Mouse (Mus musculus): ENCODE measurements around the gene Btbd7.

Btbd7 gene

DNA sequence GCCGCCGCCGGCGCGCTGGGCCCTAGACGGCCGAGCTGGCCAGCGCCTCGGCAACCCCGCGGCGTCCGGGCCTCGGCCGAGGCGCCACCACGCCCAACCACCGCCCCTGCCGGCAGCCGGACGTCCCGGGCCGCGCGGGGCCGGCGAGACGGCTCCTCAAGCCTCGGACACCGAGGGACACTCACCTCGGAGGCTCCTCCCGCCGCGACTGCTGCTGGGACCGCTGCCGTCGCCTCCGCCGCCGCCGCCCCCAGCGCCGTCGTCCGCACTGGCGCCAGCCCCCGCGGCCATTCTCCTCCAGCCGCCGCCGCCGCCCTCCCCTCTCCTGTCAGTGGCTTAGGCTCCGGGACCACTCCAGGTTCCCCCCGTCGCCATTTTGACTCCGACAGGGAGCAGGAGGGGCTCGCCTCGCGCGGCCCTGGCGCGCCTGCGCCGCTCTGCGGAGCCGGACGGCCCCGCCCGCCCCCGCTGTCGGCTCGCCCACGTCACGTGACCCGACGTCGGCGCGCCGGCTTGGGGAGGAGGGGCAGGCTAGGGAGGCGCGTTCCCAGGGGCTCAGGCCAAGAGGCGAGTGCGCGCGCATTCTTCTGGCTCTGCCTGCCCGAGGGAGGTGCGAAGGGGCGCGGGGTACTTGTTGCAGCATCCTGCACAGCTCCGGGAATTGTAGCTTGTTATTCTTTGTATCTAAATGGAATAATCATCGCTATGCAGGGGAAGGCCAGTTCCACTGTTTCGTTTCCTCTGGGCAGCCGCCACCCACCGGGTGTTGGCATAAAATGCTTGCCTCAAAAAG, at the start of gene Btbd7:
Btbd7 (minus strand) TSS at position 441 of the 793 bp plus-strand sequence.
- peak; percentile 94 for DNase-seq (ENCODE audit: low spot score)

- DNase-seq (ENCODE audit: low spot score) = no peak
These were observed 37.8 kb upstream of the Btbd7 start for GRCm38 (mm10) chr12:102916073-102916472.

DNA sequence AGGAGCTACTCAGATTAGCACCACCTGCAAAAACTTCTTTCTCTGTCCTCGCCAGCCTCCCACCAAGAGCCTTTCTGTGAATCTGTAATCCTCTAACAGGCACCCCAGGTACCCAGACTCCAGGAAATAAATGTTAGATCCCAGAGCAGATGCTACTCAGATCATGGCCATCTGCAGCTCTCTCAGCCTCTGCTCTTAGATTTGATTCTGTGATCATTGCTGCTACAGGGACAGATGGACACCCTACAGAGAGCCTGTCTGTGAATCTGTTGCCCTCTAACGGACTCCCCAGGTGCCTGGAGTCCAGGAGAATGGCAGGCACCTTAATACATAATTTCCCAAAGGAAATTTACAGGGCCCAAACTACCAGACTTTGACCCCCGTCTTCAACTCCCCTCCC, 29.9 kb upstream of the Btbd7 start:
- DNase-seq (ENCODE audit: low spot score) = no peak

GRCm38 (mm10) chr12:102899091-102899490, 20.8 kb upstream of the Btbd7 start, which contains the start of gene Cox8c:
Gene Cox8c (plus strand): TSS chr12:102899316.
- DNase-seq (ENCODE audit: low spot score) = no peak

DNA sequence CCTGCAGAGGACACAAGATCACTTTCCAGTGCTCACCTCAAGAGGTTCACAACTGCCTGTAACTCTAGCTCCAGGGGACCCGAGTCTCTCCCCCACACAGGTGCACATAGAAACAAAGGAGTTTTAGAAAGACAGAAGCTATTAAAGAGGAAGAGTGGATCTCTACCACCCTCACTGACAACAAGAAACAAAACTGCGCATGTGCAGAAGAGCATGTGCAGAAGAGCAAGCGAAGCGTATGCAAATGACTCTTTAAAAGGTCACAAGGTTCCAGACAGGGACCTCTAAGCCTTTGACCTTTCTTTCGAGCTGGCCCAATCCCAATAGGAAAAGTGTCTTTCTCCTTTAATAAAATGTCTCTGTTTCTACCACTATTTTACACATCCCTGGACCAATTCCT, 10.3 kb upstream of the Btbd7 start:
- DNase-seq (ENCODE audit: low spot score) = no peak

GRCm38 (mm10) chr12:102887366-102887765, 9.1 kb upstream of the Btbd7 start:
- DNase-seq (ENCODE audit: low spot score) = no peak

- DNase-seq (ENCODE audit: low spot score) = no peak
These were observed 7.5 kb upstream of the Btbd7 start for GRCm38 (mm10) chr12:102885735-102886134.

DNA sequence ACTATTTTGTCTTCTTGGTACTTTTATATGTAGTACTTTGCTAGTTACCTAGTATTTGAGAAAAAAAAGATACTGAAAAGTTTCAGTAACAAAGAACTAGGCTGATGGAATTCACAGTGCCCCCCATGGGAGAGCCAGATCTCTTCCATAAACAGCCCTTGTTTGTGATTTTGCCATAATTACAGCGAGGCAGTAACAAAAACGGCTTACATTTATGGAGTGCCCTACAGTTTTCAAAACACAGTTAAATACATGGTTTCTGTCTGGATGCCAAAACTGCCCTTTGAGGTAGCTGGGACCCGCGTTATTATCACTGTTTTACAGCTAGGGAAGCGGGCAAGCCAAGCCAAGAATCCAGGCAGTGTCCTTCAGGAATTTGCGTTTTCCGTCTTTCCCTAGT, 630 bp upstream of the Btbd7 start:
- DNase-seq (ENCODE audit: low spot score) = no peak

GRCm38 (mm10) chr12:102877301-102878030, 805 bp downstream of the Btbd7 start:
- DNase-seq (ENCODE audit: low spot score) = peak; percentile 21

DNA sequence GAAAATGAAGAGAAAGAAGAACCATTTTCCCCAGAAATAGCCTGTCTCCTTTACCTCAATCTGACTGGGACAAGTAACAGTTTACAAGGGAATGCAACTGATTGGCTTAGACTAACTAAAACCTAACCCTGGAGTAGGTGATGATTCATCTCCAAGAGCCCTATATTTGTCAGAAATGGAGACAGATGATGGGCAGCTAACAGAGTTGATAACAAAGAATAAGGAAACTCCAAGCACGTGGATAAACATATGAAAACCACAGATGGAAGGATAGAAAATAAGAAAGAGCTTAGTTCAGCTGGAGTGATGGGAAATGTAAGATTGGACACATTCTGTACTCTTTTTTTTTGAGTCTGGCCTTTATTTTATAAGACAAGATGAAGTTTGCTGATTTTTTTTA, 7.7 kb downstream of the Btbd7 start:
- DNase-seq (ENCODE audit: low spot score) = no peak

- DNase-seq (ENCODE audit: low spot score) = no peak
These were observed 8.5 kb downstream of the Btbd7 start for GRCm38 (mm10) chr12:102869802-102870201.

GRCm38 (mm10) chr12:102860806-102861205, 17.5 kb downstream of the Btbd7 start:
- no peak for DNase-seq (ENCODE audit: low spot score)

DNA sequence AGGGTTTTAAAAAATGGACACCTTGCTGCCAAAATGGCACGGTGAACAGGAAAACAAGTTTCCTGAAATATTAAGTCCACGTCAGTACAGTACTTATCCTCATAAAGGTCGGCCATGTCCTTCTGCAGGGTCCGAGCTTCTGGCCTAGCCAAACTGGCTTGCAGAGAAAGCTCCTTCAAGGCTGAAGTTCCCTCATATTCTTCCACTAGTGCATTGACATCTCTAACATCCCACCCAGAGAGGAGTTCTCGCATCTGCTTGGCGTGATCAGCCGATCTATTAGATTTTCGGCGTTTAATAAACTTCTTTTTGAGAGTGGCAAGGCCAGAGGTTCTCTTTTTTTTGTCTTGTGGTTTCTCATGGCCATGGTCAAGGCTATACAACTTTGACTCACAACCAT, 40.0 kb downstream of the Btbd7 start:
- peak; percentile 9 for DNase-seq (ENCODE audit: low spot score)

DNA sequence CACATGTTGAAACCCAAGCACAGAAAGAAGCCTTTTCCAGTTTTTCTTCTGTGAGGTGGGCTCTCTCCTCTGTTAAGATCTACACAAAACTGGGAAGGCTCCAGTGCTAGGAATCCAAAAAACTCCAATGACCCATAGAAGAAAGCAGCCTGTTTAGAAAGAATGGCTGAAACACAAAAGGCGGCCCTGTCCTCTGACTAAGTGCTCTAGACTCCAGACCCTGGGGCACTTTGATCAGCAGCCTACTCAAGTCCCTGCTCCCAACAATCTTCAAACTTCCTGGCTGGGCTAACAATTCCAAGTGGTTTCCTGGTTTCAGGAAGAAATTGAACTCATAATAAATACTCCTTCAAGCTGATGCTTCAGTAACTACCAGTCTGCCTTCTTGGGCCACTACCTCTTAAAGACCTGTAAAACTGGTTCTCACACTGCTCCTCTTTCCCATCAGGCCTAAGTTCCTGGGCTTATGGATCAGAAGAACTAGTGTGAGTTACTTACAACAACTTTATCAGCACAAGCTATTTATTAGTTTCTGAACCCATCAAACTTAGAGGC, 45.4 kb downstream of the Btbd7 start:
- no peak for DNase-seq (ENCODE audit: low spot score)

DNA sequence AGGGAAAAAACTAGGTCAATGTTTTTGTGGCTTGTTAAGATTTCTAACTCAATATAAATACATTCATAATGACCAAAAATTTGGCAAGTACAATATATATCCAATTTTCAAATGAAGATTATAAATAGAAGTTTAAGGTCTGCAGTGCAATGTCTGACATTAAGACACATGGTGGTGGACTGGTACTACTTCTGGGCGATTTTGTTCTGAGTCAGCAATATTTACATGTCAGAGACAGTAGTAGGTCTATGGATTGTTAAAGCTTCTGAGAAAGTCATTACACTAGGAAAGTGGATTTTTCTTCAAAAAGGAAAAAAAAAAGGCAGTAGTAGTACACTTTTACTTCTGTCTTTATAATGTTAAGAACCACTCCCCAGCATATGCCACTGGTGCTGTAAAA, 46.4 kb downstream of the Btbd7 start:
- no peak for DNase-seq (ENCODE audit: low spot score)

- DNase-seq (ENCODE audit: low spot score) = no peak
These were observed 51.2 kb downstream of the Btbd7 start for GRCm38 (mm10) chr12:102827119-102827518.

DNA sequence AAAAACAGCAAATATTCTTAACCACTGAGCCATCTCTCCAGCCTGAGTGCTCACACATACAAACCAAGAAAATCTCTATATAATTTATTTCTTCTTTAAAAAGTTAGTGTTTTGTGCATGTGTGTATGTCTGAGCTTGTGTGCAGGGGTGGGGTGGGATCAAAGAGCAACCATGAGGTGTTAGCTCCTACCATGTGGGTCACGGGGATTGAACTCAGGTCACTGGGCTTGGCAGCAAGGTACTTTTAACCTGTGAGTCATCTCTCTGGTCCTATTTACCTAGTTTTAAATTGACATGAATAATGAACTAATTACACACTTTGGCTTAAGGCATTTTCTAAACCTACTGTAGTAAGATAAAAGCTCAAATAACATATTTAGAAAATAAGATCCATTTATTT, 51.9 kb downstream of the Btbd7 start:
- no peak for DNase-seq (ENCODE audit: low spot score)

- DNase-seq (ENCODE audit: low spot score) = no peak
These were observed 63.4 kb downstream of the Btbd7 start for GRCm38 (mm10) chr12:102814858-102815257.

GRCm38 (mm10) chr12:102799528-102799927, 78.7 kb downstream of the Btbd7 start:
- no peak for DNase-seq (ENCODE audit: low spot score)

DNA sequence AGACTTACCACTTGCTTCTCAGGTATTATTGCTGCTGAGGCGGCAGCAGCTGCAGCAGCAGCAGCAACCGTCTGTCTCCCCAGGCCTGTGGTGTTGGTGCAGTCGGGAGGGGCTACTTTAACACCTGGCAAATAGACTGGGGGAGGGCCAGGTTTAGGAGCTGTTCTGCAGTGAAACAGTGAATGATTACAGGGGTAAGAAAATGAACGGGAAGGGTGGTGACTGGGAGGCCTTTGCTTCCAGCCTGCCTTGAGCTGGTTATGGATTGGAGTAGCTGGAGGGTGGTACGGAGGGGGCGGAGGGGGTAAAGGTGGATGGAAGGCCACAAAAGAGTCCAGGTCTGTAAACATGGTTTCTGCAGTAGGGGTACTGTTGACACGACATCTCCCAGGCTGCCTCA, 90.3 kb downstream of the Btbd7 start:
- no peak for DNase-seq (ENCODE audit: low spot score)

DNA sequence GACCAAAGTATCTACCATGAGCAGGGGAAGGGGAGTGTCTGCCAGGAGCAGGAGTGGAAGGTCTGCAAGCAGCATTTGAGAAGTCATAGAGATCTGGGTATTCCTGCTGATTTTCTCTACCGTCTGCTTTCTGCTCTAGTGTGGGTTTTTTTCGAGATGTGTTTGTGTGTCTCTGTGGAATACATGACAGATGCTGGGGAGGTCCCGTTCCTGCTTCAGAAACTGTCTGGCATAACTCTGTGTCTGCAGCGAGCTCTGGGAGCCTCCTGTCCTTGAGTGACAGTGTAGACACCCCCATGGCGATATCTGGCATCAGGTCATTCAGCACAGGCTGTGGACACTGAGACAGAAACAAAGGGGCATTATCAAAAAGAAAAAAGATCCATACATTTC, 92.7 kb downstream of the Btbd7 start:
- no peak for DNase-seq (ENCODE audit: low spot score)

DNA sequence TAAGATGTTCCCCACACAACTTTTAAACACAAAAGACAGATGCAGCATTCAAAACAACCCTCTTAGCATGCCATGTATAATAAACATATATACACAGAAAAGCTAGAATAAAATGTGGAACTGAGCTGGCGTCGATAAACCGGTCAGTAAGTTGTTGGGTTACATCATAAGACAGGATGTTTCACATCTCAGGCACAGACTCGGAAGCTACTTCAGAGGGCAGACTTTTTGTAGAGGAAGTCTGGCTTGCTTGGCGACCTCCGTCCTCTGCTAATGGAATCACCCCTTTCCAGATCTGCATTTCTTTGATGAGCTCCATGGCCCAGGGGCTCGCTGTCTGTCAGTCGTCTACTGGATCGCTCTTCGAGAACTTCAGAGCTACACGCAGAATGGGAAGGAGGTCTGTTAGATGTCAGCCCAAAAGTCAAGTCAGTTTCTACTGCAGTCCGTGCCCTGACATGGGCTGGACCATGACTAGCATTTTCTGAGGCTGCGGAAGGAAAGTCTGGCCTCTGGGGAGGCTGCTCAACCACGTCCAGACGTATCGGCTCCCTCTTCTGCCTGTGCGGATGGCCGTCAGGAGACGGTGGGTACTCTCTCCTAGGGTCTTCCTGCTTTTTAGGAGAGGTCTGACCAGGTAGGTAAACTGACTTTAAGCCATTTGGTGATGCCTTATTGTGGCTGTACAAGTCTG, 93.2 kb downstream of the Btbd7 start:
- DNase-seq (ENCODE audit: low spot score) = no peak

DNA sequence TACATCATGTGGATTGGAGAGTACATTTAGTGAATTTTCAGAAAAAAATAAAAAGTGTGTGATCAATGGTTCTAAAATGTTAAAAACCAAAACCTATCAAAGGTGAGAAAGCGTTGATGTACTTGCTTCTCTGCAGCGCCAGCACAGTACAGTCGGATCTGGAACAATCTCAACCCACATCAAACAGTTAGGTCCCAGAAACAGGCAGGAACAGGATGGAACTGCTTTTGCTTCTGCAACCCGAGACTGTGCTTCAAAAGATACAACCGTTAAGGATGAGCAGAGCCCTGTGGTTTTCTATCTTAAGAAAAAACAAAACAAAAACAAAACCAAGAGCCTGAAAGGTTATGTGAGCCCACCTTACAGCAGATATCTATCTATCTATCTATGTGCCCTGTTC, 95.4 kb downstream of the Btbd7 start:
- no peak for DNase-seq (ENCODE audit: low spot score)

Data from ovary, adult 18-20 months (tissue).